Comparison of ENCODE assay signal across 22 mouse cellular contexts in the genomic region with DNA sequence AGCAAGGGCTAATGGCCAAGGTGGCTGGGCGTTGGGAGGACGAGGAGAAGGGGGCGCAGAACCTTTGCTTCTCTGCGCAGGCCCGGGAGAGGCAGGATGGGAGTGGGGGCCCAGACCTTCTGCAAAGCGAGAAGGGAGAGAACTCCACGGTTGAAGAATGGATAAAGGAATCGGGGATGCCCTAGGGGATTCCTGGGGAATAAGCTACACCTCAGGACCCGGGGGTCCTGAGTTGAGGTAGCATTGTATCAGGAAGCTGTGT. TPM values are rescaled to one million over a fixed set of nuclear protein-coding genes. Genes with fewer than 3 reads are reported as not detected.
"Had no signal": no experiment of that assay in that cellular context is flagged by ENCODE, and none has a peak within 500 bp of the region (broad histone marks: within the 10 kb centered on the region; RNA-seq: fewer than 3 reads in every experiment).

No protein-coding gene starts in this region.

- DNase-seq: liver, postnatal 0 days; lung, adult 2 months; lung, postnatal 14 days; lung, postnatal 36 days; retina, postnatal 1 day; right cerebral cortex, adult 18-20 months; right cerebral cortex, postnatal 25 days; right cerebral cortex, postnatal 4 days; spleen, adult 18-20 months; thymus, adult 18-20 months; thymus, postnatal 14 days; thymus, postnatal 36 days had no signal

- H3K27me3 ChIP-seq: midbrain, embryonic 13.5 days; midbrain, embryonic 15.5 days had no signal

- H3K4me1 ChIP-seq: lung, embryonic 15.5 days; megakaryocyte, embryonic 14.5 days; neural tube, embryonic 12.5 days had no signal

- H3K4me3 ChIP-seq: lung, embryonic 15.5 days; megakaryocyte, embryonic 14.5 days; midbrain, embryonic 13.5 days; midbrain, embryonic 15.5 days; neural tube, embryonic 12.5 days had no signal

- H3K27ac ChIP-seq: lung, embryonic 15.5 days; macrophage; midbrain, embryonic 13.5 days; midbrain, embryonic 15.5 days; neural tube, embryonic 12.5 days had no signal

RNA-seq across cellular contexts. Expression of gene Dhrs2, which starts 52.0 kb away (rescaled TPM):
- total RNA-seq: megakaryocyte progenitor cell, adult 5-6 weeks; monocyte, adult 5-6 weeks had no signal
- polyA plus RNA-seq: liver, postnatal 0 days; lung, adult 2 months; lung, embryonic 15.5 days; macrophage; midbrain, embryonic 11.5 days; small intestine, adult 2 months had no signal

RNA-seq across cellular contexts. Expression of gene Jph4, which starts 53.1 kb away (rescaled TPM):
- total RNA-seq: megakaryocyte progenitor cell, adult 5-6 weeks; monocyte, adult 5-6 weeks had no signal
- polyA plus RNA-seq: liver, postnatal 0 days; macrophage had no signal
